Mouse (Mus musculus) CD4-positive, CD25-positive, alpha-beta regulatory T cell, adult 2 months (primary cell): Measurements from ENCODE around the gene Tbc1d8.

Experiments
- DNase-seq: peaks from one replicate; pipeline ENCODE4 v3.0.0-alpha.2; 2012; ENCODE audit warnings: low read depth, low spot score

The Tbc1d8 gene

DNA sequence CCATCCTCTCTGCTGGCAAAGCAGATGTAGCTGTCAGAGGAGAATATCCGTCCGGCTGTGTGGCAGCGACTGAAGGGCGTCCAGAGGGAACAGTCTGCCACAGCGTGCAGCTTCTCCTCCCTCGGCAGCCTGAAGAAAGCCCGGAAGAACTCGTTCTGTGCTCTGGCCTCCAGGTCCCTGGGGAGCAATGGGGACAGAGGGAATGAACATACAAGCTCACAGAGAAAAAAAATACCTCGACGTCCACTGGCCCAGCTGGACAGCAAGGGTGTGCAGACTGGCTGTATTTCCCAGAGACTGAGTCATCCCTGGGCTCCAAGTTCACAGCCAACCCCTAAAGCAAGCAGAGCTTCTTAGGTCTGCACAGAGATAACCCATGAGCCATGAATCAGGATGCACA, 84.5 kb downstream of the Tbc1d8 start:
- DNase-seq: no peak

DNA sequence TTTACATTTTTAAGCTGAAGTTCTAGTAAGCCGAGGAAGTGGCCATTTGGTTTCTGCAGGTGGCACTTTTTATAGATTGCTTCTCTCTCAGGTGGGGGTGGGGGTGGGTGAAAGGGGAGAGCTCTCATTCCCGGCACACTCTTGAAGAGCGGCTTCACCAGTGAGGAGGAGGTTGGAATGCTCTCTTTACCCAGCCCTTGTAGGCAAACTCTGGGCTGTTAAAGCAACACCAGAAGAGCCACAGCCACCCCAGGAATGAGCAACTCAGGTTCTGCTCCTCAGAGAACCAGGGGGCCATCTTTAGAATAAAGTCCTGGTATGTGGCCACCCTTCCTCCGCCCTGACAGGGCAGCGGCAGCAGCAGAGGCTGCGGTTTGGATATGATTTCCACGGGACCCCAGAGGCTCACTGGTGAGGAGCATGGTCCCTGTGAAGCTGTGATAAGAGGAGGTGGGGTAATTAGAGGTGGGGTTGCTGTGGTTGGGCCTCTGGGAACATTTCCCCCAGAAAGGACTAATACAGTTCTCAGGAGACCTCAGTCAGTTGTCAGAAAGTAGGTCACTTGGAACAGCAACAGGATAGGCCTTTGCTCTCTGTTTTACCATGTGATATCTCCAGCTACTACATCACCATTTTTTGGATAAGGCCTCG, 85.2 kb downstream of the Tbc1d8 start:
- no peak for DNase-seq

GRCm38 (mm10) chr1:39392189-39392588, 86.4 kb downstream of the Tbc1d8 start:
- DNase-seq: peak; percentile 78

GRCm38 (mm10) chr1:39391652-39392051, 86.9 kb downstream of the Tbc1d8 start:
- DNase-seq: no peak

DNA sequence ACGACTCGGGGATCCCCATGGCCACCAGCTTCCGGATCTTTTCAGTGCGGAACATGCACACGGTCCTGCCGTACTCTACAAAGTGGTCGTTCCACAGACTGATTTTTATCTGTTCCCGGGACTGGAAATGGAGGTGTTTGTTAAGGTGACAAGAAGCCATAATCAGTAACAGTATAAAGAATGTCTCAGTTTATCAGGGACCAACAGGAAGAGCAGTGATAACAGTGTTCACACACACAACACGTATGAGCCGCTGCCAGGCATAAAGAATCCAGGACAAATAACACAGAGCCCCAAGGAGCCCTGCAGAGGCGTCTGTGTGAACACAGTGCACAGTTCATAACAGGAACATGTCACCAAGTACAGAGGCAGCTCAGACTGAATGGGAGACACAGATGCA, 89.2 kb downstream of the Tbc1d8 start:
- DNase-seq: no peak

- DNase-seq: no peak
These were observed 90.4 kb downstream of the Tbc1d8 start for GRCm38 (mm10) chr1:39388163-39388562.

DNA sequence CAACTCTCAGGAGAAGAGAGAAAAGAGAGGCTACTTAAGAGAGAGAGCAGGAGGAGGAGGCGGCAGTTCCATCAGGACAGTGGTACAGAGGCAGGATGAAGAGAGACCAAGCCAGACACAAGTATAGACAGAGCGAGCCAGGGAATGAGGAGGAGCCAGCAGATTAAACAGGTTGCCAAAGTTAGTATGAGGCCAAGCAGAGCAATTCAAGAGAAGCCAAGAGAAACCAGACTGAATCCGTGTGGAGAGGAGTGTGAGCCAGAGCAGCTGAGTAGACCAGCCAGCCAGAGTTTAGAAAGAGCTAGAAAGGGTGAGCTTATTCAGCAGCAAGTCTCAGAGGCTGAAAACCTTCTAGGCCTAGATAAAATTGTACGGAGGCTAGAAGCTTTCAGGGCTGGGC, 91.1 kb downstream of the Tbc1d8 start:
- DNase-seq: no peak

DNA sequence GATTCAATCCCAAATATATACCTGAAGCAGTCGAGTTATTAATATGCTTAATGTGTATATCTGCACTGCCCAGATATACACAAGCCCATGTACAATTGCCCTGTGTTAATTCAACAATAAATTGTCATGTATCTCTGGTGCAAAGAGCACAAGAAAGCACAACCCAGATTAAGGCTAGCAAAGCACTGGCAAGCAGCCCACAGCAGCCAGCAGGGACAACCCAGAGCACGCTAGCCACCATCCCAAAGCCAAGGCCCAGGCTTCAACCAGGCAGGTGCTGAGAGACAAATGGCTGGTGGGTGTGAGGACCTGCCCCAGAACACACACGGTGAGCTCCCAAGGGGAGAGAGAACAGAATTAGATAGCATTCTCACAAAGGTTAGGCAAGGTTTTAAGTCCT, 92.1 kb downstream of the Tbc1d8 start:
- no peak for DNase-seq

GRCm38 (mm10) chr1:39384914-39385313, 93.6 kb downstream of the Tbc1d8 start:
- DNase-seq: no peak

DNA sequence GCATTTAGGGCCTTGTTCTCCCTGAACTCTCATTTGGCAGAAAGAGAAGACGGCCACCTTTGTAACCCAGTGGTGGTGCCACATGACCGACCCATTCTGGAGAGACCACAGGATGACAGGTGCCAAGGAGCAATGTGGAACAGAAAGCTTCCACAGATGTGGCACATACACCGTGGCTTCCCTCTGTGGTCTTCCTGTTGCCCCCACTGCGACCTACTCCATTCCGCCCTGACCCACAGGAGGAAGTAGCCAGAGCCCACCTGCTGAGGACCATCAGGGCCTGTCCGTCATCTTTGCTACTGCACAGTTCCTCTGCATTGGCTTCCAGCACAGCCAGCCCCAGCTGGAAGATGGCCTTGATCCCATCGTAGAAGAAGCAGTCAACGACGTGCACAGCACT, 97.5 kb downstream of the Tbc1d8 start:
- no peak for DNase-seq

DNA sequence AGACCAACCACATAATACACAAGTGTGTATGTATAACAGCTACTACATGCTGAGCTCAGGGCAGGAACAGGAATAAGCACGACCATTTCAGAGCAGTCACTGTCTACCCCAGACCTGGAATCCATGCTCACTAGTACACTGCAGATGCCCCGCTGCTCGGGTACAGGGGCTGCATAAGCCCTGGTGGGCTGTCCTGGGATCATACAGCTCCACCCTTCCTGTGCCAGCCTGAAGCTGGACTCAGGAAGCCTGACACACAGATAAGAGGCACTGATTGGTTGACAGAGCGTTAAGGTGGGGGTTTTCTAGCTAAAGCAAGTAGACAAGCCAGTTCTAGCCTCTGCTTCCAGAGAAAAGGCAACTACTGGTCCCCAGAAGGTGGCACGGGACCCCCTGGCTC, 99.5 kb downstream of the Tbc1d8 start:
- no peak for DNase-seq

GRCm38 (mm10) chr1:39378540-39378939, 100.0 kb downstream of the Tbc1d8 start:
- no peak for DNase-seq

DNA sequence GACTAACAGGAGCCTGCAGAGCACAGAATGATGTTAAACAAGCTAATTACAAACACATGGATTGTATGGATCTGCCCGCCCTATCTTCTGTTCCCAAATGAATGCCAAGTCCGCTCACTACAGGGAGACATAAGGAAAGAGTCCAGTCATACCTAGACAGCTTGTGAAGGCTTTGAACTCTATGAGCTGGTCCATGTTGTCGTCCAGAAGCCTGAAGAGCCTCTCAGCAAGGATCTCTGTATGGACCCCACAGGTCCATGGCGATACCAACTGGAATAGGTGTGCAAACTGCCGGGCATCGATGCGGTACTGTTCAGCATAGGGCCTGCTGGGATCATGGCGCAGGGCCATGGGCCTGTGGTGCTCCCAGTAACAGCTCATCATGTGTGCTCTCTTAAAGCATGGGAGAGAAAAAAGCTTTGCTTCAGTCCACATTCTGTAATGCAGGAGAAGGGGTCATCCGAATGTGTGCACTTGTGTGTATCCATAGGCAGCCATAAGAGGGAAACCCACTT, 101.8 kb downstream of the Tbc1d8 start:
- no peak for DNase-seq

- no peak for DNase-seq
These were observed 102.4 kb downstream of the Tbc1d8 start for GRCm38 (mm10) chr1:39376121-39376520.

- no peak for DNase-seq
These were observed 104.2 kb downstream of the Tbc1d8 start for GRCm38 (mm10) chr1:39374231-39374809.

DNA sequence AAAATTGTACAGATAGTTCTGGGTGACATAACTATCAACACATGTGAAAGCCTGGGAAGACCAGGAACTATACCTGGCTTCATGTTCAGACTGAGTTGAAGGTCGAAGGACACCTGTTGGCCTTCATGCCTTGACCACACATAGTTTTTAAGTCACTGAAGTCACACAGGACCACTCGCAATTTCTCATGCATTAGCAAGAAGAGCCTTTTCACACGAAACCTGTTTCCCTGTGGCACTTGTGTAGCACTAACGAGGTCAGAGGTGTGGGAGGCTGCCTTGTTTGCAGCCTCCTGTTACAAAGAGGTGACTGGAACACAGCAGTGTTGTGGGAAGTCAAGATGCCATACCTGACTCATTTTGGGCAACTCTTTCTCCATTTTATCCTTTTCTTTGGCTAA, 105.2 kb downstream of the Tbc1d8 start:
- no peak for DNase-seq

- DNase-seq: no peak
These were observed 106.2 kb downstream of the Tbc1d8 start for GRCm38 (mm10) chr1:39372220-39372843.

DNA sequence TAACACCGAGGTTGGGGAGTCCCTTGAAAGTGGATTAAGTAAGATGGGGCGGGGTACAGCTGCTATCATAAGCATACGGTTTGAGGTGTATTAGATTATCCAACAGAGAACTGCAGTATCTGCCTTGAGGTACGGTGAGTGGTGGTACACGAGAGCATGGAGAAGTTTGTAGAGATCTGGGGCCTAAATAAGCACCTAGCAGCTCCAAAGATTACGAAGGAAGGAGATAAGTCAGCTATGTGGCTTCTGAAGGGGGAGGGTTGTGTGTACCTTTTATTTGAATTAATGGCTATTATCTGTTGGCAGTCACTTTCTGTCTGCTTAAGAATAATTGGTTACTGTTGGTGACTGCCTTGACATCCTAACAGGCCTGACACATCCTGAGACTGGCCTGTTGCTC, 108.1 kb downstream of the Tbc1d8 start:
- DNase-seq: no peak

- peak; percentile 48 for DNase-seq
These were observed 110.2 kb downstream of the Tbc1d8 start for GRCm38 (mm10) chr1:39368267-39368841.

GRCm38 (mm10) chr1:39367601-39368266, 110.8 kb downstream of the Tbc1d8 start, which contains the start of gene Rpl31:
TSS of gene Rpl31 (plus strand) at chr1:39367842.
- DNase-seq: peak; percentile 98

GRCm38 (mm10) chr1:39367045-39367444, 111.5 kb downstream of the Tbc1d8 start:
- DNase-seq: no peak

DNA sequence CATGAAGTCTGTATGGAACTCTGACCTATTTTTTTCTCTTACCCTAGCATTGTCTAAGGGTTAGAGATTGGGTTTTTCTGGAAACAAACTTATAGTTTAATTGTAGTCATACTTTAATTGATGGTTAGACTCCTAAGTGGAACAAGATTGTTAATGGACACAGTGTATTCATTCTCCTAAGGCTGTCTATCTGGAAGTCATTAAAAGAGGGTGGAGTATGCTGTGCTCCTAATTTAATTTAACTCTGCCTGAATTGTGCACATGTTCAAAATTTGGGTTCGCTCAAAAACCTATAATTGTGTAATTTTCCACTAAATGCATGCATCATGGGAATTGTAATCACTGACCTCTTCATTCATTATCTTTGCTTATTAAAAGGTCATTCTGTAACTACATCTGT, 113.0 kb downstream of the Tbc1d8 start:
- no peak for DNase-seq
